Mouse (Mus musculus): ENCODE measurements around the gene Ptn. TPM values are rescaled to one million over a fixed set of nuclear protein-coding genes. Genes with fewer than 3 reads are reported as not detected.

Gene Ptn
- total and polyA plus RNA-seq, 3 experiments: not detected

DNA sequence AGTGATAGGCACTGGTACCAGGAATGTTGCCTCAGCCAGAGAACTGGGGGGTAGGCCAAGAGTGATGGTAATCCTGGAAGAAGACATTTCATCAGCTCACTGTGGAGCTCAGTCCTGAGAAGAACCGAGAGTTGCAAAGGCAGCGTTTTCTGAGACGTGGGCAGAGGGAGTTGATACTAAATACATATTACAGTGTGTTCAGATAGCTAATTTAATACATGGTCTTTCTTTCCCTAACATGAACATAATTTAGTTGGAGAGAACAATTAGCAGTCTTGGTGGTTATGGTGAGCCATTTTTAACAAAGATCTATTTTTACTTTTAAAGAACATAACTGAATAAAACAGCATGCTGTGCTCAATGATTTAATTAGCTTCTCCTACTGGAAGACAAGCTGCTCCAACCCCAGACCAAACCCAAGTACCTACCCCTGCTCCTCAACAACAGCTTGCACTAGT lies 33.0 kb upstream of the Ptn start:
- H3K9ac ChIP-seq (ENCODE audit: control insufficient read depth, low read depth, low read length, poor library complexity, severe bottlenecking): no peak overlapping the region
- no peaks in the 10 kb centered on the region for H3K36me3 ChIP-seq (ENCODE audit: control insufficient read depth in 1 of 2, insufficient read depth in 2 of 2, low read length in 2 of 2)
- H3K9me3 ChIP-seq (replicated peaks; ENCODE audit: insufficient read depth, low read length): no peaks in the 10 kb centered on the region
- no peak for DNase-seq (ENCODE audit: low read depth, low spot score)
- no peak overlapping the region for H3K27ac ChIP-seq (ENCODE audit: control insufficient read depth, low read depth, low read length)
- no peaks in the 10 kb centered on the region for H3K27me3 ChIP-seq (ENCODE audit: control insufficient read depth in 1 of 2, insufficient read depth in 2 of 2, low read length in 2 of 2)
- no peaks in the 10 kb centered on the region for H3K79me2 ChIP-seq (ENCODE audit: control insufficient read depth, insufficient read depth, low read length, poor library complexity)
- H3K4me3 ChIP-seq (ENCODE audit: control insufficient read depth in 1 of 2, insufficient read depth in 1 of 2, low read depth in 2 of 2, low read length in 2 of 2): no peak overlapping the region
- H3K4me1 ChIP-seq (ENCODE audit: control insufficient read depth in 1 of 2, insufficient read depth in 2 of 2, low read length in 2 of 2): no peaks in the 10 kb centered on the region
- TF ChIP-seq ZC3H11A (IDR thresholded peaks at IDR 0.05; ENCODE audit: low read depth, low read length) (no peak), ZKSCAN1 (IDR thresholded peaks at IDR 0.05; ENCODE audit: low read depth, low read length) (no peak), SMC3 (IDR thresholded peaks at IDR 0.05; ENCODE audit: low read depth, low read length) (no peak), POLR2A (IDR thresholded peaks at IDR 0.05; ENCODE audit: control insufficient read depth in 1 of 2, insufficient read depth in 1 of 2, low read depth in 1 of 2, low read length in 2 of 2, poor library complexity in 1 of 2) (no peak), BHLHE40 (IDR thresholded peaks at IDR 0.05; ENCODE audit: borderline replicate concordance, low read depth, low read length) (no peak), MAFK (IDR thresholded peaks at IDR 0.05; ENCODE audit: borderline replicate concordance, low read depth, low read length) (no peak), MAZ (IDR thresholded peaks at IDR 0.05; ENCODE audit: low read depth, low read length) (no peak), MEF2A (IDR thresholded peaks at IDR 0.05; ENCODE audit: extremely low read depth, insufficient replicate concordance, low read depth, low read length, poor library complexity, severe bottlenecking) (no peak)

GRCm38 (mm10) chr6:36842101-36842922 lies 32.3 kb upstream of the Ptn start:
- Histone ChIP-seq H3K4me3 (ENCODE audit: control insufficient read depth in 1 of 2, insufficient read depth in 1 of 2, low read depth in 2 of 2, low read length in 2 of 2) (no peak overlapping the region), H3K4me1 (ENCODE audit: control insufficient read depth in 1 of 2, insufficient read depth in 2 of 2, low read length in 2 of 2) (no peaks in the 10 kb centered on the region), H3K9ac (ENCODE audit: control insufficient read depth, low read depth, low read length, poor library complexity, severe bottlenecking) (no peak overlapping the region), H3K36me3 (ENCODE audit: control insufficient read depth in 1 of 2, insufficient read depth in 2 of 2, low read length in 2 of 2) (no peaks in the 10 kb centered on the region), H3K9me3 (replicated peaks; ENCODE audit: insufficient read depth, low read length) (no peaks in the 10 kb centered on the region), H3K27ac (ENCODE audit: control insufficient read depth, low read depth, low read length) (no peak overlapping the region), H3K79me2 (ENCODE audit: control insufficient read depth, insufficient read depth, low read length, poor library complexity) (no peaks in the 10 kb centered on the region), H3K27me3 (ENCODE audit: control insufficient read depth in 1 of 2, insufficient read depth in 2 of 2, low read length in 2 of 2) (no peaks in the 10 kb centered on the region)
- TF ChIP-seq SIN3A (IDR thresholded peaks at IDR 0.05; ENCODE audit: low read length): no peak
- no peak for TF ChIP-seq CHD1 (IDR thresholded peaks at IDR 0.05; ENCODE audit: low read depth, low read length)
- no peak for TF ChIP-seq NRF1 (IDR thresholded peaks at IDR 0.05; ENCODE audit: insufficient read depth, low read depth, low read length, poor library complexity, severe bottlenecking)
- no peak for TF ChIP-seq POLR2A (IDR thresholded peaks at IDR 0.05; ENCODE audit: control insufficient read depth in 1 of 2, insufficient read depth in 1 of 2, low read depth in 1 of 2, low read length in 2 of 2, poor library complexity in 1 of 2)
- no peak for TF ChIP-seq TBP (IDR thresholded peaks at IDR 0.05; ENCODE audit: low read depth, low read length)
- no peak for TF ChIP-seq BHLHE40 (IDR thresholded peaks at IDR 0.05; ENCODE audit: borderline replicate concordance, low read depth, low read length)
- TF ChIP-seq EP300 (IDR thresholded peaks at IDR 0.05; ENCODE audit: low read depth in 1 of 2, low read length in 2 of 2): no peak
- TF ChIP-seq GATA1 (IDR thresholded peaks at IDR 0.05; ENCODE audit: low read depth, low read length): no peak
- no peak for TF ChIP-seq GABPA (IDR thresholded peaks at IDR 0.05; ENCODE audit: low read depth, low read length)
- no peak for TF ChIP-seq USF2 (IDR thresholded peaks at IDR 0.05; ENCODE audit: borderline replicate concordance in 1 of 2, insufficient read depth in 1 of 2, low read depth in 1 of 2, low read length in 2 of 2)
- no peak for TF ChIP-seq UBTF (IDR thresholded peaks at IDR 0.05; ENCODE audit: borderline replicate concordance, insufficient read depth, low read depth, low read length)
- TF ChIP-seq CTCF (IDR thresholded peaks at IDR 0.05 in 2 of 3, conservative IDR thresholded peaks at IDR 0.05 in 1 of 3; ENCODE audit: control insufficient read depth in 1 of 3, insufficient read depth in 1 of 3, low read depth in 2 of 3, low read length in 3 of 3, poor library complexity in 1 of 3, severe bottlenecking in 1 of 3): no peak
- TF ChIP-seq MYB (IDR thresholded peaks at IDR 0.05; ENCODE audit: low read depth, low read length): no peak
- TF ChIP-seq MAX (IDR thresholded peaks at IDR 0.05; ENCODE audit: low read length): no peak
- TF ChIP-seq ETS1 (IDR thresholded peaks at IDR 0.05; ENCODE audit: low read depth, low read length): no peak
- no peak for TF ChIP-seq USF1 (IDR thresholded peaks at IDR 0.05; ENCODE audit: low read depth, low read length)
- TF ChIP-seq TCF12 (IDR thresholded peaks at IDR 0.05; ENCODE audit: low read depth, low read length): no peak
- no peak for TF ChIP-seq MAZ (IDR thresholded peaks at IDR 0.05; ENCODE audit: low read depth, low read length)
- TF ChIP-seq POLR2AphosphoS5 (IDR thresholded peaks at IDR 0.05; ENCODE audit: borderline replicate concordance, low read depth, low read length): no peak
- no peak for TF ChIP-seq ZKSCAN1 (IDR thresholded peaks at IDR 0.05; ENCODE audit: low read depth, low read length)
- no peak for DNase-seq (ENCODE audit: low read depth, low spot score)

All from MEL (cell line).